Mouse (Mus musculus) intestine, postnatal 0 days (tissue): ENCODE data around the gene Gata2. TPM values are rescaled to one million over a fixed set of nuclear protein-coding genes. Genes with fewer than 3 reads are reported as not detected.

Experiments used
- ATAC-seq: fragments of 200-750 bp; cut with Nextera tagmentation; 2 replicates; pipeline ENCODE4 v1.8.0; 2017; ENCODE audit warnings: mild to moderate bottlenecking, moderate TSS enrichment, moderate library complexity
- H3K27ac ChIP-seq: fragments of 300-500 bp; sonication (generic); 2 replicates; pipeline ENCODE4 v1.5.1; 2014; ENCODE audit warnings: mild to moderate bottlenecking, low read depth, low read length, moderate library complexity
- H3K27me3 ChIP-seq: fragments of 300-500 bp; sonication (generic); replicated peaks from 2 replicates; pipeline ENCODE4 v1.6.1; 2014; ENCODE audit warnings: low read length, mixed read lengths; ENCODE audit not compliant: control insufficient read depth, insufficient read depth
- H3K36me3 ChIP-seq: fragments of 300-500 bp; sonication (generic); 2 replicates; pipeline ENCODE4 v1.6.1; 2014; ENCODE audit warnings: mild to moderate bottlenecking, moderate library complexity; ENCODE audit not compliant: control insufficient read depth, insufficient read depth
- H3K4me1 ChIP-seq: fragments of 300-500 bp; sonication (generic); replicated peaks from 2 replicates; pipeline ENCODE4 v1.6.1; 2014; ENCODE audit warnings: antibody characterized with exemption, low read length, mixed read lengths; ENCODE audit not compliant: control insufficient read depth, insufficient read depth
- H3K4me2 ChIP-seq: fragments of 300-500 bp; sonication (generic); replicated peaks from 2 replicates; pipeline ENCODE4 v1.6.1; 2014; ENCODE audit warnings: low read depth, mild to moderate bottlenecking, moderate library complexity
- H3K4me3 ChIP-seq: fragments of 300-500 bp; sonication (generic); 2 replicates; pipeline ENCODE4 v1.5.1; 2014; ENCODE audit warnings: low read depth, low read length
- H3K9ac ChIP-seq: fragments of 300-500 bp; sonication (generic); 2 replicates; pipeline ENCODE4 v1.6.1; 2014; ENCODE audit warnings: mild to moderate bottlenecking, low read depth, low read length
- H3K9me3 ChIP-seq: fragments of 300-500 bp; sonication (generic); 2 replicates; pipeline ENCODE4 v1.6.1; 2016; ENCODE audit warnings: mixed run types; ENCODE audit not compliant: control insufficient read depth
- CTCF ChIP-seq: sonication (generic); IDR thresholded peaks from 2 replicates; pipeline ENCODE4 v1.5.1; 2016; ENCODE audit warnings: low read depth, mild to moderate bottlenecking, control low read depth, antibody characterized with exemption, moderate library complexity
- WGBS: fragments of 180-500 bp; shearing (Covaris S2); extraction: QIAGEN DNeasy Blood & Tissue Kit; methylation state at CpG from one replicate; pipeline ENCODE4 v1.1.7; 2014; 5-methylcytosine and 5-hydroxymethylcytosine counted together
- polyA plus RNA-seq: library from polyadenylated mRNA; unstranded; fragments of >200 nt; fragmentation: Nextera tagmentation; extraction: Ambion mirVana; gene quantifications from 2 replicates; pipeline ENCODE4 v1.2.1, GENCODE M21; 2015

Gata2 gene
- polyA plus RNA-seq, 1 experiment from 2014 or later, result 3.5 TPM

DNA sequence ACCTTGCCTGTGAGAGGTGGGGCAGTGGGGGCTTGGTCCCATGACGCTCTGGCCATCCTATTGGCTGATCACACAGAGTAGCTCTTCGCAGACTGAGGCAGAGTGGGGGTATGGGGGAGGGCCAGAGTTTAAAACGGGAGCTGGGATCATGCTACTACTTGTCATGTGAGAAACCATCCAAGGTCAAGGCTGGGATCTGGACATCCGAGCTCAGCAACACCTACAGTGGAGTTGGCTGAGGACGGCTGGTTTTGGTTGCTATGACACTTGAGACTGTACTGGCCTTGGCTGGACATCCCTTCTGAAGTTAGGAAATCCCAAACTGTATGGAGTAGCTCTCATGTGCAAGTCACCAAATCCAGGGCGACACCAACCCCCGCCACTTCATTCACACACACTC is 38.1 kb downstream of the Gata2 start:
- Histone ChIP-seq H3K9ac (no peak overlapping the region), H3K36me3 (no peaks in the 10 kb centered on the region), H3K27me3 (peaks cover 11% of the 10 kb centered on the region; the same call in 1 of the 2 replicates), H3K9me3 (no peaks in the 10 kb centered on the region), H3K4me2 (no peak overlapping the region), H3K4me1 (no peaks in the 10 kb centered on the region), H3K4me3 (no peak overlapping the region), H3K27ac (no peak overlapping the region)
- no peak for ATAC-seq
- WGBS, result 85% methylated on average over 7 of the region's 7 CpGs
- TF ChIP-seq CTCF, result no peak

DNA sequence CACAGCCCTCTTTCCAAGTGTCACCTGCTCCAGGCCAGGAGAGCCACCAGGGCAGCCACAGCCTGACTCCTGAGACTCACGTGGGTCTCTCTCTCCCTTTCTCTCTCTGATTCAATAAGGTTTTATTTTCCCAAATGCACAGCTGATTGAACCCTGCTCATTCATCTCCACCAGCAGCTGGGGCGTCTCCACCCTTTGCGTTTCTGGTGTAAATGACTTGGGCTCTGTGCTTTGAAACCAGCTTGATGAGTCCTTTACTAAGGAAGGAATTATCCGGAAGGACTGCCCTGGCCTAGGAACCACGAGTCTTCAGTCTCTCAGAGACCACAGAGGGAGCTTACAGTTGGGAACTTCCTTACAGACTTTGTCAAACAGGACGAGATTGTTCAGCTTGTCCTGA is 38.5 kb downstream of the Gata2 start:
- Histone ChIP-seq H3K4me3 (no peak overlapping the region), H3K36me3 (no peaks in the 10 kb centered on the region), H3K27me3 (peaks cover 11% of the 10 kb centered on the region; the same call in 1 of the 2 replicates), H3K27ac (no peak overlapping the region), H3K4me2 (no peak overlapping the region), H3K9ac (no peak overlapping the region), H3K9me3 (no peaks in the 10 kb centered on the region), H3K4me1 (no peaks in the 10 kb centered on the region)
- WGBS, result 69% methylated on average over 6 of the region's 6 CpGs
- no peak for TF ChIP-seq CTCF
- ATAC-seq, result no peak

DNA sequence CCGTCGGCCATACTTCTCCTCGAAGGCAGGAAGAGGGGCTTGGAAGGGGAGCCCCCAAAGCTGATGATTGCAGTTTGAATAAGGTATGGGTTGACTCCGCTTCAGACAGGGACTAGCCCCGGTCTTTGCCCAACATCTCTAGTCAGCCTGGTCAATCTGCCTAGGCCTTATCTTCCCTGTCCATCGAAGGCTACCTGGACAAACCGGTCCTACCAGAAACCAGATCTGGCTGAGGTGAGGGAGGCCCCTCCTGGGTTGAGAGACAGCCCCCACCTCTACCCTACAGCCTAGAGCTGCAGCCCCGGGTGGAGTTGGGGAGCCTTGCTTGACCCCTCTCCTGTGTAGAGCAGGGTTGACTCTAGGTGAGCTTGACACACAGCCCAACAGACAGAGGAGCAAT is 40.3 kb downstream of the Gata2 start:
- WGBS, result 46% methylated on average over 8 of the region's 8 CpGs
- H3K4me2 ChIP-seq, result no peak overlapping the region
- H3K9me3 ChIP-seq, result no peaks in the 10 kb centered on the region
- no peak overlapping the region for H3K27ac ChIP-seq
- no peaks in the 10 kb centered on the region for H3K4me1 ChIP-seq
- TF ChIP-seq CTCF, result no peak
- ATAC-seq, result no peak
- H3K4me3 ChIP-seq, result no peak overlapping the region
- H3K9ac ChIP-seq, result no peak overlapping the region
- H3K36me3 ChIP-seq, result no peaks in the 10 kb centered on the region
- peaks cover 9% of the 10 kb centered on the region; the same call in 1 of the 2 replicates for H3K27me3 ChIP-seq

DNA sequence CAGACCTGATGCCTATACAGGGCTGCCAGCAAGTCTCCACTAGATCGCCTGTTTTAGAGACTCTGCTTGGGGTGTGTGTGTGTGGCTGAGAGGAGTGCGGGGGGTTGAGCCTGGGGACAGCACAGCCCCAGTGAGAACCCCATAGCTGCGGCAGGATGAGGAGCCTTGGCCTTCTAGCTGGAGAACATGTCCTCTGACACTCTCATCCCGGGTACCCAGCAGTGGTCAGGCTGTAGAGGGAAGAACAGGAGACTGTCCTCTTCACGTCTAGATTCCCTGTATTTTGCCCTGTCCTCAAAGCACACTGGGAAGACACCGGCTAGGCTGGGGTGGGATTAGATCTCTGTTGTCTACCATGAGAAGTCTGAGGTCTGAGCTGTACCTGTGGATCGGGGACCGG is 41.8 kb downstream of the Gata2 start:
- TF ChIP-seq CTCF, result no peak

DNA sequence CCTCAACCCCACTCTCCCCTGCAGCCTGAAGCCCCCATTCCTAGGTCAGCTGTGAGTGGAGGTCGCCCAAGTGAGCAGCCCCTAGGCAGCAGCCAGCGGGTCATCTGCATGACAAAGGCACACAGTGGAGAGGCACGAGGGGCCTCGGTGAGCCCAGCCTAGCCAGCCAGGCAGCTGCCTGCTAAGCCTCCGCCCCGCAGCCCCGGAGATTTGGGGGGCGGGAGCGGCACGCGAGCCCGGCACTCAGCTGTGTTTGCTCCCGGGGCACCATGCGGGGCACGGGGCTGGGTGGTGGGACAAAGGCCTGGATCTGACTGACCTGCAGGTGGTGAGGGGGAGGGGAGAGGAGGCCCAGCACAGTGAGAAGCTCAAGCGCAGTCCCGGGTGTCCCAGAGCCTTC is 42.3 kb downstream of the Gata2 start:
- WGBS, result 8% methylated on average over 17 of the region's 17 CpGs
- Histone ChIP-seq H3K27ac (no peak overlapping the region), H3K4me2 (no peak overlapping the region), H3K9me3 (no peaks in the 10 kb centered on the region), H3K36me3 (no peaks in the 10 kb centered on the region), H3K4me1 (no peaks in the 10 kb centered on the region), H3K4me3 (no peak overlapping the region), H3K9ac (no peak overlapping the region; the same call in 1 of the 2 replicates), H3K27me3 (peaks cover 9% of the 10 kb centered on the region; the same call in 1 of the 2 replicates)
- TF ChIP-seq CTCF, result no peak
- ATAC-seq, result no peak

More for the DNA sequence above, 41.8 kb downstream of the Gata2 start:
- Histone ChIP-seq H3K4me2 (no peak overlapping the region), H3K27me3 (peaks cover 9% of the 10 kb centered on the region; the same call in 1 of the 2 replicates), H3K9me3 (no peaks in the 10 kb centered on the region), H3K36me3 (no peaks in the 10 kb centered on the region), H3K9ac (no peak overlapping the region), H3K4me1 (no peaks in the 10 kb centered on the region), H3K4me3 (no peak overlapping the region), H3K27ac (no peak overlapping the region)
- ATAC-seq, result no peak
- WGBS, result 43% methylated on average over 8 of the region's 8 CpGs

DNA sequence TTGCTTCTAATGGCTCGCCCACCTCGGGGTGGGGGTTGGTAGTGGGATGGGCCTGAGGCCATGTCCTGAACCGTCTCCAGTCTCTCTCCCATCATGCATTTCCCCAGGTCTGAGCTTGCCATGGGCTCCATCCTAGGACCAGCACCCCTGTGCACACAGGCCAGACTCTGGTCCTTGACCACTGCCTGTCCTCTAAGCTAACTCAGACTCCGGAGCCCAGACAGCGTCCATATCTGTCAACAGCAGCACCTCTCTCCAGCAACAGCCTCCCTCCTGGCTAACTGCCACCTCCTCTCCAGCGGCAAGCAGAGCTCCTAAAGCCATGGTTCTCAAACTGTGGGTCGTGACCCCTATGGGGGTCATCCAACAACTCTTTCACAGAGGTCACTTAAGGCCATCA is 42.8 kb downstream of the Gata2 start:
- TF ChIP-seq CTCF, result no peak
- Histone ChIP-seq H3K27ac (no peak overlapping the region), H3K4me1 (no peaks in the 10 kb centered on the region), H3K4me2 (no peak overlapping the region), H3K36me3 (no peaks in the 10 kb centered on the region), H3K27me3 (peaks cover 9% of the 10 kb centered on the region; the same call in 1 of the 2 replicates), H3K4me3 (no peak overlapping the region), H3K9ac (no peak overlapping the region), H3K9me3 (no peaks in the 10 kb centered on the region)
- no peak for ATAC-seq
- 41% methylated on average over 7 of the region's 7 CpGs for WGBS

DNA sequence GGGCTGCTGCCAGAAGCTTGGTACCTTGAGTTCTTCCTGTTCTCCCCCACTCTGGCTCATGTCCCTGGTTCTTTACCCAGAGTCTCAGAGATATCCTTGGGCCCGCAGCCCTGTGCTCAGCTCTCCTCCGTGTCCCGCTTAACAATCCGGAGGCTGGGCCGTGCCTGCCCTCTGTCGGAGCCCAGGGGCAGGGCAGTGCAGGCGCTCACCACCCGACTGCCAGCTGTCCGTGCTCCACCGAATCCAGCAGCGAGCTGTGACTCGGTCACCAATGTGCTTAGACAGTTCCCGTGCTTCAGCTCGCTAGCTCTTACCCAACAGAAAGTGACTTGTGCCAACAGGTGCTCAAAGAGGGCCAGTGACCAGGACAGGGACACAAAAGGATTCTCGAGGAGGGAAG is 48.9 kb downstream of the Gata2 start:
- WGBS, result 7% methylated on average over 15 of the region's 15 CpGs

More for the DNA sequence above, 48.9 kb downstream of the Gata2 start:
- Histone ChIP-seq H3K4me3 (no peak overlapping the region), H3K36me3 (no peaks in the 10 kb centered on the region), H3K27me3 (no peaks in the 10 kb centered on the region), H3K9me3 (no peaks in the 10 kb centered on the region), H3K4me1 (no peaks in the 10 kb centered on the region), H3K4me2 (peak overlapping the region; percentile 43), H3K9ac (no peak overlapping the region), H3K27ac (no peak overlapping the region)
- peak; percentile 91 for TF ChIP-seq CTCF
- peak; percentile 77 for ATAC-seq
